Mouse (Mus musculus) megakaryocyte, embryonic 14.5 days (primary cell): Measurements from ENCODE around the gene Ckap4. TPM values are rescaled to one million over a fixed set of nuclear protein-coding genes. Genes with fewer than 3 reads are reported as not detected.

Source experiments
- H3K27me3 ChIP-seq: replicated peaks from 2 replicates; pipeline ENCODE3; 2012; ENCODE audit warnings: inconsistent platforms
- H3K36me3 ChIP-seq: replicated peaks from 2 replicates; pipeline ENCODE3; 2012; ENCODE audit warnings: low read length, inconsistent platforms, mixed read lengths
- H3K4me1 ChIP-seq: 2 replicates; pipeline ENCODE4 v1.6.1; 2012; ENCODE audit warnings: inconsistent platforms
- H3K4me3 ChIP-seq: replicated peaks from 2 replicates; pipeline ENCODE3; 2012; ENCODE audit warnings: moderate library complexity, mild to moderate bottlenecking, inconsistent platforms
- H3K9me3 ChIP-seq: 2 replicates; pipeline ENCODE4 v1.6.1; 2012; ENCODE audit warnings: inconsistent platforms
- FLI1 ChIP-seq: IDR thresholded peaks from 2 replicates; pipeline ENCODE4 v1.6.1; 2012; ENCODE audit warnings: low read length, inconsistent platforms, mixed read lengths
- GATA1 ChIP-seq: IDR thresholded peaks from 3 replicates; pipeline ENCODE4 v1.6.1; 2012; ENCODE audit warnings: mixed read lengths, low read length, inconsistent platforms, borderline replicate concordance
- polyA plus RNA-seq: library from polyadenylated mRNA; stranded (reverse); fragments of >175 nt; gene quantifications from 2 replicates; pipeline ENCODE4 v1.2.3, GENCODE M21; 2012; ENCODE audit warnings: low replicate concordance; ENCODE audit not compliant: insufficient read depth

Gene Ckap4
- polyA plus RNA-seq, 1 experiment: 1.5 TPM

DNA sequence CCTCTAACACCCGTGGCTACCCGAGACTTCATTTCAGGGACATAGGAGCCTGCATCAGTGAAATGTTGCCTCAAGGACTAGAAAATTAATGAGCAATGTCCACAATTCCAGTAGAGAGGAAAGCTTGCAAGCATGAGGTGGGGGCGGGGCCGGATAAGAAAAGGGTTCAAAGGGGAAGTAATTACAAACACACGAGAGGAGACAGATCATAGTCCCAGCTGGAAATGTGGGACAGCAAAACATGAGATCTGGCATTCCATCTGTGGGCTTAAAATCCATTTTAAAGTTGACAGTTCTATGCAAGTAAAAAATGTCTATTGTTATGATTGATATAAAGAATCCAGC, 52.6 kb downstream of the Ckap4 start:
- H3K9me3 ChIP-seq: peaks cover 10% of the 10 kb centered on the region
- H3K36me3 ChIP-seq: no peaks in the 10 kb centered on the region
- no peak overlapping the region for H3K4me3 ChIP-seq
- no peak for TF ChIP-seq GATA1
- TF ChIP-seq FLI1: no peak
- peaks cover 25% of the 10 kb centered on the region for H3K27me3 ChIP-seq
- no peaks in the 10 kb centered on the region for H3K4me1 ChIP-seq

DNA sequence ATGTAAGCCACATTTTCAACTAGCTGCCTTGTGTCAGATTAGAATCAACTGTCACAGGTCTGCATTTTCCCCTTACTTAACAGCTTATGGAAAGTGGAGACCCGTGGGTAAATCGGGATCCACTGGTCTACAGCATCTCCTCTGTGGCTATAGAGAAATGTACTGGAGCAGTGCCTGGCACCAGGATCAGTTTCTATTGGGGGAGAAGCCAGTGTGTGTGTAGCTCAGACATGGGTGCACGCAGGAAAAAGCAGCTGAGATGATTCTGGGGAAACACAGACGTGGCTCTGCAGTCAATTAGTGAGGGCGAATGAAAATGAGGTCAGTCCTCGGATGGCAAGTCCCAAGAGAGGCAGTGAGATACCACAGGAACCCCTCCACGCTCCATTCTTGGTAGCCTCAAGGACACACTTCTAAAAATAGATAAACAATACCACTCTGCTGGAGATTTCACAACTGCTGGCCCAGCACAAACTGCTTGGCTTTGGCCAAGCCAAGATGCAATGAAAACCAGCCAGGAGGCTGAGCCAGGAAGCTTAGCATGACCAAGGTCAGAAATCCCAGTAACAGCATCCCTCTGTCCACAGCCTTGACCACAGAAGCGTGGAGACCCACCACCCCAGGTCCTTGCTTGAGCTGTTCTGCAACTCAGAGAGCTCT, 53.1 kb downstream of the Ckap4 start:
- Histone ChIP-seq H3K36me3 (no peaks in the 10 kb centered on the region), H3K27me3 (peaks cover 25% of the 10 kb centered on the region), H3K9me3 (peaks cover 8% of the 10 kb centered on the region), H3K4me3 (no peak overlapping the region), H3K4me1 (no peaks in the 10 kb centered on the region)
- TF ChIP-seq GATA1: no peak
- no peak for TF ChIP-seq FLI1

DNA sequence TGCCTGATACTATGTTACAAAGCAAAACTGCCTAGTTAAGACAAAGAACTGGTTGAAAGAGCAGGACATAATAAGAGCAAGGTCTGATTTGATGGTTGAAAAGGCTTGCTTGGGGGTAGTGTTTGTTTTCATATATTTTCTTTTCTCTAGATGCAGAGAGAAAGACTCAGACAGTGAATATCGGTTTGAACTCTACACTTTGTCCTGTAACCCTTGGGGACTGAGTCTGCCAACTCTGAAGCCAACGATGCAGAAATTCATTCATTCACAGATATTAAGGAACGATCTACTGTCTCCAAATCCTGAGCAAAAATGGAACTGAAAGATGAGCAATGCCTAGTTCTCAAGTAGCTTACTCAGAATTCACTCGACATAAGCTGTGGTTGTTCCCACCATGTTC, 53.7 kb downstream of the Ckap4 start:
- peaks cover 3% of the 10 kb centered on the region; the same call in 1 of the 2 replicates for H3K9me3 ChIP-seq

DNA sequence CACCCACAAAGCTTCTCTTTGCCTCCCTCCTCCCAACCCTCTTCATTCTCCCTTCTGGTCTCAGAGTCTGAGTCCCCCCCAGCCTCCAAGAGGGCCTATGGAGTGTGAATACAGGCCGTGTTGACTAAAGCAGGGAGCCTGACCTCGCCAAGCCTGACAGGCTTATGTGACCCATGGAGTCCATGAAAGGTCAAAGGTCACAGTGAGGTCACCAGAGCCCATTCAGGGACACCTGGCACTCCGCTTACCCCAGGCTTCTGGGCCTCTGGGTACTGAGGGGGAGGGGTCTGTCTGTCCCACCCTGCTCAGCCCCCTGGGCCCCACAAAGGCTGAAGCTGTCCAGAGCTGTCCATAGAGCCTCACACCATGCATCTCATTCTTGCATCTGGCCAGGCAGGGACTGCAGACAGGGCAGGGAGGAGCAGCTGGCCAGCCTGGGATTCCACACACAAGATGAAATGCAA, 56.2 kb downstream of the Ckap4 start:
- Histone ChIP-seq H3K36me3 (no peaks in the 10 kb centered on the region), H3K27me3 (peaks cover 20% of the 10 kb centered on the region), H3K4me3 (no peak overlapping the region), H3K9me3 (no peaks in the 10 kb centered on the region), H3K4me1 (no peaks in the 10 kb centered on the region)
- TF ChIP-seq GATA1: no peak
- TF ChIP-seq FLI1: no peak

More for the DNA sequence above, 53.7 kb downstream of the Ckap4 start:
- TF ChIP-seq FLI1: no peak
- TF ChIP-seq GATA1: no peak
- no peaks in the 10 kb centered on the region for H3K36me3 ChIP-seq
- peaks cover 23% of the 10 kb centered on the region for H3K27me3 ChIP-seq
- no peaks in the 10 kb centered on the region for H3K4me1 ChIP-seq
- H3K4me3 ChIP-seq: no peak overlapping the region

DNA sequence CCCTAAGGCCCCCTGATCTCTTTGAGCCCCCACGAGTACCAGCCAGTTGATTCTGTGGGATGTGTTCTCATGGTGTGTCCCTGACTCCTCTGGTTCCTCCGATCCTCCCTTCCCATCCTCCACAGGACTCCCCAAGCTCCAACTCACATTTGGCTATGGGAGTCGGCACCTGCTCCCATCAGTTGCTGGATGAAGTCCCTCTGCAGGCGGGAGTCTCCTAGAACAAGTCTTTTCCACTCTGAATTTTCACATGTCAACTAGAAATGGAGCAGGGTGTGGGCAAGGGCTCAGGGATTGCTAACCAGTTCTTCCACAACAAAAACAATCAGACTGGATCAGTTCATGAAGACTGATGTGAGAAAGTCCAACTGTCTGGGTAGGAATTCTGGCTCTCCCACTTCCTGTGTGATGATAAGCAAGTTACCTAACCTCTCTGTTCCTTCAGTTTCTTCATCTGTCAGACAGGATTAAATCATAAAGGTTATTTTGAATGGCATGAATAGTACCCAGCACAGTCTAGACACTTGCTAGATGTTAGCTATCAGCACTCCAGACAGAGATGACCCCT, 56.7 kb downstream of the Ckap4 start:
- no peak overlapping the region for H3K4me3 ChIP-seq
- TF ChIP-seq FLI1: no peak
- no peak for TF ChIP-seq GATA1
- H3K4me1 ChIP-seq: no peaks in the 10 kb centered on the region
- no peaks in the 10 kb centered on the region for H3K36me3 ChIP-seq
- no peaks in the 10 kb centered on the region for H3K9me3 ChIP-seq
- H3K27me3 ChIP-seq: peaks cover 18% of the 10 kb centered on the region

Other genes with a start within 250 kb of the Ckap4 start
- 0.43 TPM in 1 of 2 replicates, not detected in the other for gene Nuak1, start 93.5 kb downstream of the Ckap4 start, polyA plus RNA-seq
- gene Tcp11l2, start 42.6 kb upstream of the Ckap4 start, polyA plus RNA-seq: 0.15 TPM in 1 of 2 replicates, not detected in the other
- gene Polr3b, start 88.2 kb upstream of the Ckap4 start, polyA plus RNA-seq: 3.2 TPM in 1 of 2 replicates, not detected in the other
- not detected in 2 replicates for gene Rfx4, start 222.0 kb upstream of the Ckap4 start, polyA plus RNA-seq